22 mouse cellular contexts compared by ENCODE assay signal in genomic region chr5:96536937-96537336, GRCm38 (mm10).
"Had no signal": no experiment of that assay in that cellular context is flagged by ENCODE, and none has a peak within 500 bp of the region (broad histone marks: within the 10 kb centered on the region; RNA-seq: fewer than 3 reads in every experiment).

No protein-coding gene starts in this region.

- H3K4me2 ChIP-seq: heart, embryonic 11.5 days; hindbrain, embryonic 13.5 days; hindbrain, embryonic 15.5 days; kidney, embryonic 15.5 days; limb, embryonic 13.5 days had no signal

- H3K27me3 ChIP-seq: hindbrain, embryonic 13.5 days; hindbrain, embryonic 15.5 days; kidney, embryonic 15.5 days; limb, embryonic 13.5 days had no signal

- H3K4me3 ChIP-seq: heart, adult 2 months; hindbrain, embryonic 13.5 days; hindbrain, embryonic 15.5 days; kidney, embryonic 15.5 days; limb, embryonic 13.5 days had no signal

- H3K36me3 ChIP-seq: hindbrain, embryonic 13.5 days; hindbrain, embryonic 15.5 days; kidney, embryonic 15.5 days; limb, embryonic 13.5 days had no signal

- DNase-seq: forebrain, postnatal 0 days; gastrocnemius, postnatal 14 days; gastrocnemius, postnatal 36 days; heart, adult 2 months; heart, postnatal 10 days; heart, postnatal 36 days; kidney, adult 11 months; kidney, adult 2 months; kidney, adult 9 months; kidney, postnatal 14 days; kidney, postnatal 36 days; layer of hippocampus, adult 9-11 months; layer of hippocampus, postnatal 36 days; left cerebral cortex, postnatal 4 days had no signal

- H3K4me1 ChIP-seq: hindbrain, embryonic 13.5 days; hindbrain, embryonic 15.5 days; limb, embryonic 13.5 days had no signal

- H3K9ac ChIP-seq: forebrain, postnatal 0 days; hindbrain, embryonic 13.5 days; hindbrain, embryonic 15.5 days; kidney, embryonic 15.5 days; limb, embryonic 13.5 days had no signal

- ATAC-seq: forebrain, postnatal 0 days; hindbrain, postnatal 0 days; intestine, embryonic 16.5 days had no signal

- H3K9me3 ChIP-seq: hindbrain, embryonic 13.5 days; hindbrain, embryonic 15.5 days; kidney, embryonic 15.5 days; limb, embryonic 13.5 days had no signal

- H3K27ac ChIP-seq: heart, adult 2 months; hindbrain, embryonic 13.5 days; hindbrain, embryonic 15.5 days; hindbrain, postnatal 0 days; kidney, embryonic 15.5 days; kidney, postnatal 0 days; limb, embryonic 13.5 days had no signal
